Mouse (Mus musculus): ENCODE data around the gene Msl3l2. TPM values are rescaled to one million over a fixed set of nuclear protein-coding genes. Genes with fewer than 3 reads are reported as not detected.

Gene Msl3l2
- 7.2 and 9.4 TPM in 2 replicates for total RNA-seq (2021)
- long read RNA-seq, experiment 1, transcript Msl3l2-201 (2 exons, 2,140 nt), result major isoform, 16 of 28 reads
- long read RNA-seq, experiment 1, partial matches to known transcripts, result 0 of 28 reads
- long read RNA-seq, experiment 1, other reads (novel, unspliced or antisense), result 12 of 28 reads
- long read RNA-seq, experiment 2, transcript Msl3l2-201 (2 exons, 2,140 nt), result major isoform, 5 of 18 reads
- long read RNA-seq, experiment 2, partial matches to known transcripts, result 0 of 18 reads
- long read RNA-seq, experiment 2, other reads (novel, unspliced or antisense), result 13 of 18 reads

DNA sequence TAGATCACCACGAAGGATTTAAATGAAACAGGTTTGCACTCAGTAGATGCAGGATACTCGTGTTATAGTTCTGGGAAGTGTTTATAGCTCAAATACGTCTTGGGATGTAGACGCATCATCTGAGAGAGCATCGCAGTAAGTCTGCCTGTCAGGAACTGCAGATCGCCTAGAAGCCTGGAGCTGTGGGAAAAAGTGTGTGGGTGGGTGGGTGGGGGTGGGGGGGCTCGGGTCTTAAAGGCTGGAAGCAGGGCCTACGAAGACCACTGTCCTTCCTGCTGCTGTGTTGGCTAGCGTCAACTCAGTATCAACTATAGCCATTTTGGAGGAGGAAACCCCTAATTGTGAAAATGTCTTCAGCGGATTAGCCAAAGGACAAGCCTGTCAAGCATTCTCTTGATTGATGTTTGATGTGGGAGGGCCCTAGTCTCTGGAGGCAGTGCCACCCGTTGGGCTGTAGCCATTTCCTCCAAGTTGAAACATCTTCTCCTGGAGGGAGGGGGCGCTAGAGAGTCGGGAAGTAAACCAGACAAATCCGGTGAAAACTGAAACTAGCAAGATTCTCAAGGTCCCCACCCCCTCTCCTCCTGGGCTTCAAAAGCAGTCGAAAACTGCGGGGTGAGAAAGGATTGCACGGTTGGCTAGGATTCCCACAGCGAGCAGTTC lies at the start of gene Msl3l2:
Gene Msl3l2, plus strand, starts transcription at position 585 of the 663 bp plus-strand sequence.
- DNase-seq, result peak; percentile 97

DNA sequence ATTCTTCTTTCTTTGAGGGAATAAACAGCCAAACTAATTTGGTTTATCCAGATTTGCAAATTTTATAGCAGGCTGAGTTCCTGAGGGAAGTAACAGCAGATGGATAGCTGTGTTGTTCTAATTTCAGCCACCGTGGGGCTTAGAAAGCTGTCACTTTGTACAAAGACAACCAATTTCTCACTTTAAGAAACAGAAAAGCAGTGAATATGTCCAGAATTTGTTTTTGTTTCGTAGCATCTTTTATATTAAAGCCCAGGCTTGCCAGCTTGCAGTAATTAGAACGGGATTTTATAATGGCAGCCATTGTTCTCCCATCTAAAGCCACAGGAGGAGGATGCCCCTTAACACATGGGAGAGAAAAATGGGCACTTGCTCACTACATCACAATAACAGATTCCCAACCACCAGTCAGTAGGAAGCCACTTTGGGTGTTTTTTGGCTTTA lies 47.7 kb upstream of the Msl3l2 start:
- no peak for DNase-seq

DNA sequence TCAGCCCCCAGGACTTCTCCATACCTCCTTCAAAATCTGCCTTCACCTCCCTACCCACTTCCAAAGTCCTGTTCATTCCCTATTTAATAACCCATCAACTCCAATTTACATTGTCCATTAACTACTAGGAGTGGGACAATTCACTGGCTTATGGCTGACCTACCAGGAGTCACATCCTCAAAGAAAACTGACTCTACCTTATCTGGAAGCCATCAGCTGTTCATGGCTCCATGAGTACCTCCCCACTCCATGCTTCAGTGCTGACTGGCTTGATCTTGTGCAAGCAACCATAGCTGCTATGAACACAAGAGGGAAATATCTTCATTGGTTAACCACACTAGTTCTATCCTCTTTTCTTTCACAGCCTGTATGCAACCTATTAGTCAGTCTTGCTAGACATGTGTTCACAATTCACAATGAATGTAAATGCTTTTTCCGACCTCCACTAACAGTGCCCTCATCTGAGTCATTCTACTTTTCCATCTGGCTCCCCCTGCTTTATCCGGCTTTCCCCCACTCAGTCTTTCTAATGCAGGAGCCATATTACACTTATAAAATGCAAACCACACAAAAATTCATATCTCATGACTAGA lies 45.4 kb upstream of the Msl3l2 start:
- DNase-seq, result no peak

DNA sequence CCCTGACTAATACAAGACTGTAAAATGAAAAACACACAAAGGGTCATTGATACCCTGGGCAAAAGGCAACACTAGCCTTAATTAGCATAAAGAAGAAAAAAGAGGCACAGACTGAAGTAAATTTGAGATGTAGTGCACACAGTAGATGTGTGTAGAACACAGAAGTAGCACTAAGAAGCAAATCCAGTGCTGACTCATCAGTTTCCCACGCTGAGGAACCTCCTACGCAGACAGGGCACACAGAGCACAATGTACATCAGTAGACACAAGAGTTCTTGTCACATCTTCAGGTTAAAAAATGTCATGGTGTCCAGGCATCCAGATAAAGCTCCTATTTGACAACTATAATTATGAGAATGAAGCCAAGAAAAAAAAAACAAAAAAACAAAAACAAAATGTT lies 44.0 kb upstream of the Msl3l2 start:
- no peak for DNase-seq

DNA sequence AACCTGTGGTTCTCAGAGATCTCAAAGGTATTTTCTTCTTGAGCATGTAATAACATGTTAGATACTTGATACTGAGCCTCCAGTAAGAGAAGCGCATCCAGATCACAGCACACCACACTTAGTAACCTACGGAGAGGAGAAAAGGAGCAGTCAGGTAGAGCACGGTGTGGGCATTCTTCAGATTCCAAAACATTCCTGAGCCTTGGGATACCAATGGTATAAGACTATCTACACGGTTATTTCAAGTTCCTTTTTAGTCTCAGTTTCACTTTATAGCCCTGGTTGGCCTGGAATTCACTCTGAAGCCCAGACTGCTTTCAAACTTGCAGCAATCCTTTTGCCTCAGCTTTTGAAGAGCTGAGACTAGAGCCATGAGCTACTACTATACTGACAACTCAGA lies 17.0 kb upstream of the Msl3l2 start:
- DNase-seq, result no peak

DNA sequence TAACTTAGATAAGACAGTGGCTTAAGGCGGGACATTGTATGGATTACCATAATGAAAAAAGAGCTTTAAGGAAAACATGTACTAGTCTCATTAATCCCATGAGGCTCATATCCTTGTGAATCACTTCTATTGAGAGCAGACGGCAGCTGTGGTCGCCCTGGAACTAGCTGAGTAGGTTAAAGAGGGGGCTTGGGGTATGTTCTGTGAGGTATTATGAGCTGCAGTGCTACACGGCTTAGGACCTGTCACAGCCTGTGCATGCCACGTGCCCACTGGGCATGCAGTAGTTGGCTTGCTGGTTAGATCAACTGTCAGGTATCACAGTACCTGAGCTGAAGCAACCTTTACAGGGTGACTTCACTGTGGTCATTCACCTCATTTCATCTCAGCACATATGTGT lies 12.1 kb upstream of the Msl3l2 start:
- no peak for DNase-seq

DNA sequence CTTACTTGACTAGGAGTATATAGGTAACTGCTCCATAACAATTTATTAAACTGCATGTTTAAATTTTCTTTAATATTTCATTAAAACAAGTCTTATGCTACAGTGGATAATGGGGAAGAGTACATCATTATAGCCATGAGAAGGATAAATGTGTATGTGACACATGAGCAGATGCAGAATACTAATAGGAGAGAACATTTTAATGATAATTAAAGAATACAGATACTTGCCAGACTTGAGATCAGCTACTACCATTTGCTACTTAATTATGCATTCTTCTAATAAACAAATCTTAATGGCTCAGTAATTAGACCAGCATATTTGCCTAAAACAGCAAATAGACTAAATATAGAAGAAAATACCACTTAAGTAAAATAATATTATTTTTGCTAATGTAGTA lies 10.0 kb upstream of the Msl3l2 start:
- DNase-seq, result no peak

DNA sequence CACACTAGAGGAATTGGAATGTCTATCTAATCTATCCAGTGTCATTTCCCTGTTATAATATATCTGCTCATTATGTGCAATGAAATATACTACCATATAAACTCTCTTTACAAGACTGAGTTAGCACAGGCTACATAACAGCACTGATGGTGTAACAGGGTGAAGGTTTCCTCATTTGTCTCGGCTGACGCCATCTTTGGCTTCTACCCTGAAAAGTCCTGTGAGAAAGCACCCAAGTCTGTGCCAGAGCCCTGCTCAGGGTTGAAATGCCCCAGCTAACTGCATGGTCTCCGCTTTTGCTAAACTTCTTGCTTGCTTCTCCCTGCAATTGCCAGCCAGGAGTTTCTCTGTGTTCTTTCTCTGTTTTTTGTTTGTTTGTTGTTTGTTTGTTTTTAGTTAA lies 7.6 kb upstream of the Msl3l2 start:
- DNase-seq, result peak; percentile 14

DNA sequence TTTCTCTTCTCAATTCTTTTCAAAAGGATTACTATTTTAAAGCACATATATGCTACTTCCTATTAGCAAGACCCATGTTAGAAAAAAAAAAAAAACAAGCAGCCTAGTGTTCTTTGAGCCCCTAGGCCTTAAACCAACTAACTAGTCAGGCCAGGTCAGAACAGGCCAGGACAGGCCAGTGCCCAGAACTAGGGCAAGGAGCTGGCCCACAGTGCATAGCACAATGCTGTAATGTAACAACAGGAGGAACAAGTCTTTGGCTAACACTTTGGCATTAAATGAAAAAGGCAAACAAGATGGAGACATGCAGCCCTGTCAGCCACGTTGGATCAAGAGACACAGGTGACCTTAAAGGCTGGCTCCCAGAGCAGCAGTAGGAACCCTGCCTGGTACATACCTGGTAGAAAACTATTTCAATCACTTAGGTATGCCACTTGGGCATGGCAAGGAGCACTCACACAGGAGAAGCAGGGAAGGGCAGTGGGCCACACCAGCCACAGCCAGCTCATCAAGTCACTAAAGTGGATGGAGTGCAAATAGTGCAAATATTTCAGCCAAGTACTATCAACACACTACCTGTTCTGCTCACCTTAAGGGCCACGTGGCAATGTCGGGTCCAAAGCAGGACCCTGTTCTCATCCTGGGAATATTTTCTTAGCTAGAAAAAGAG lies 6.9 kb upstream of the Msl3l2 start:
- no peak for DNase-seq

DNA sequence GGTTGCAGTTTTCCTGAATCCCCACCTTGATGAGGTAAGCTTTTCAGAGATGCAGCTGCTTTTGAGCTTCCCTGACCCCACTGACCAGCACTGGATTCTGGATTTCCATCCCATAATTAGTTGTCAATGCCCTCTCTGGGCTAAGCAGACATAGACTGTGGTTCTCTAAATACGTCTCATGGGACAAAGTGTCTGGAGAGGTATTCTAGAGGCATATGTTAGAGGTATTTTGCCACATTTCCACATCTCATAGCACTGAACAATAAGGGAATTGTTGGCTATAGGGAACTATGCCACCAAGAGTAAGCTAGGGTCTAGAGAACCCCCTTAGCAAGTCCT lies 248 bp downstream of the Msl3l2 start:
- no peak for DNase-seq

DNA sequence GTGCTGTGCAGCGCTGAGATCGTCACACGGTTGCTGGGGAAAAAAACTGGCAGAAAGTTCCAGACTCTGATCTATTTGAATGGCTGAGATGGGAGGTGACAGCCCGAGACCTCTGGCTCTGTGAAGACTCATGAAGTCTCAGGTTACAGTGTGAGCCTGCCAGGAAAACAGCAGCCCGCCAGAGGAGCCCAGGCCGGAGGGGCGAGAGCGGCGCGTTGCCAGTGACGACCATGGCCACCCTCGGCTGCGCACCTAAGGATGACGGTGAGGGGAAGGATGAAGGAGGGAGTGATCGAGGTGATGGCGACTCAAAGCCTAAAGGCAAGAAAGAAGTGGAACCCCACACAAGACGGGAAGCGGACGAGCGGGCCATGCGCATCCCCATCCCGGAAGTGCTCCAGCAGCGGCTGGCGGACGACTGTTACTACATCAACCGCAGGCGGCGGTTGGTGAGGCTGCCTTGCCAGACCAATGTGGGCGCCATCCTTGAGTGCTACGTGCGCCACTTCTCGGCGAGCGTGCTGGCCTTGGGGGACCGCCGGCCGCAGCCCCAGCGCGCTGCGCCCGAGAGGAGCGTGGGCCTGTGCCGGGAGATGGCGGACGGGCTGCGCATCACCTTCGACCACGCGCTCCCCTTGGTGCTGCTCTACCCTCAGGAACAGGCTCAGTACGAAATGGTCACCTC lies 8.4 kb downstream of the Msl3l2 start:
- DNase-seq, result peak; percentile 83

DNA sequence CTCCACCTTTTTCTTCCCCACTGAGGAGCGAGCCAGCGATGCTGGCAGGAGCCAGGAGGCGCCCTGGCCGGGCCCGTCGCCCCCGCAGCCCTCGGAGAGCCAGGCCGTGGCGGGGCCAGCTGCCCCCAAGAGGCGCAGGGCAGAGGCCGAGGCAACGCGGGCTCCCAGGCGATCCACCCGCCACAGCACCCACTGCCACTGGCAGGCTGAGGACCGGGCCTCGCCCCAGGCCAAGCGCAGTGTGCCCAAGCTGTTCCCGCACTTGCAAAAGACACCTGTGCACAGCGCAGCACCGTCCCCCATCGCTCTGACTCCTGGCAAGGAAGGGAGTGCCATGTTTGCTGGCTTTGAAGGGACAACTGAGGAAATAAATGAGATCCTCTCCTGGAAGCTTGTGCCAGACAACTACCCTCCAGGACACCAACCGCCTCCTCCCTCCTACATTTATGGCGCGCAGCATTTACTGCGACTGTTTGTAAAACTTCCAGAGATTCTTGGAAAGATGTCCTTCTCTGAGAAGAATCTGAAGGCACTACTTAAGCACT lies 9.0 kb downstream of the Msl3l2 start:
- DNase-seq, result peak; percentile 63

DNA sequence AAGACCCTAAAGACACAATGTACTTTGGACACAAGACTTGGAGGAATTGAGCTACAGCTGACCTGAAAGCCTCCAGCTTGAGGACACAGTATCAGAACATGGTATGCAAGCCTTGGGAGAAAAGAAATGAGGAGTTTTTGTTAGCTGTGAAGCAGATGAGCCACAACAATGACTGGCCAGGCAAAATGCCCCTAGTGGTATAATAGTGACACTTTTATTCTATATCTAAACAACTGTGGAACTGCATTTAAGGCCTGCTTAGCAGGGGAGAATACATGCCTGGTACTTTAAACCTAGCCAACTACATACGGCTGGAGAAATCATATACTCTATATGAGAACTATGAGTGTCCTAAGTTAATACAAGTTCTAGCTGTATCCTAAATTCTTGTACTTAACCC lies 20.3 kb downstream of the Msl3l2 start:
- DNase-seq, result no peak

DNA sequence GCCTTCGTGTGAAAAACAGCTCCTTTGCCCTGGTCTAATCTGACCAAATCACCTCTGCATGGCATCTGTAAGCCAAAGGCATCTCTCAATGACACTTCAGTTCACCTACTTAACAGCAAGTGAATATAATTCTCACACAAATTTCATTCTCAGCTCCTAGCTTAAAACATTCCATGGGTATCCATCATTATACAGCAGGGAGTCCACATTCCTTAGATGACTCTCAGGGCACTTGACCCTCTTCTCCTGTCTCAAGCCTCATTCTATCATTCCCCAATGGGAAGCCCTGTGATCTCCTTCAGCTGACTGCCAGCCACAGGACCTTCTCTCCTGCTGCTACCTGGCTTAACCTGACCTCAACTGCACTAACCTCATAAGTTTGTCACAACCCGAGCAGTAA lies 22.9 kb downstream of the Msl3l2 start:
- DNase-seq, result no peak

DNA sequence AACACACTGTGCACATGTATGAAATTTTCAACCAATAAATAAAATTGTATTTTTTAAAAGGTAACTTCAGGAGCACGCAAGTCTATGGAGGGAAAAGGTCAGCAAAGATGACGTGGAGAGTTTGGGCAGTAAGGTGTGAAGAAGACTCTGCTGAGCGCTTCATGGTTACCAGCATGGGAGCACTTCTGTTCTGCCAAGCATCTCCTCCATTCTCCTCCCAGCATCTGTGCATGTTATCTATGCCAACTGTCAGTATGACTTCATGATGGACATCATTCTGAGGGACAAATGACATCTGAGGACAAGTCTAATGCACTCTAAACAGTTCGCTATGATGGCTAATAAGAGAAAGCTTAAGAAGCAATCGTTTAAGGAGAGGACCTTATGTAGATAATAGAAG lies 30.5 kb downstream of the Msl3l2 start:
- DNase-seq, result no peak

DNA sequence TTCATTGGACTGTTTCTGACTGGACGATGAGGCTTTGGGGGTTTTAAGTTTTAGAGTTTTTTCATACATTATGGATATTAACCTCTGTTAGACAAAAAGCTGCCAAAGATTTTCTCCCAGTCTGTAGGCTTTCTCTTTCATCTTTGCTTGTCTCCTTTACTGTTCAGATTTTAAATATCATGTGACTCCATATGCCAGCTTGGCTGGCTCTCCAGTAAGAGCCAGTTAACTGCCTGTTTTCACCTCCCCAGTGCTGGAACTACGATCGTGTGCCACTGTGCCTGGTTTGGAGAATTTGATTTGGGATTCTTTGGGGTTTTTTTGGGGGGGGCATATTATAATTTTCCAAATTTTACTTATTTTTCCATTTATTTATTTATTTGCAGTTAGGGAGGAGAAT lies 42.2 kb downstream of the Msl3l2 start:
- DNase-seq, result no peak

DNA sequence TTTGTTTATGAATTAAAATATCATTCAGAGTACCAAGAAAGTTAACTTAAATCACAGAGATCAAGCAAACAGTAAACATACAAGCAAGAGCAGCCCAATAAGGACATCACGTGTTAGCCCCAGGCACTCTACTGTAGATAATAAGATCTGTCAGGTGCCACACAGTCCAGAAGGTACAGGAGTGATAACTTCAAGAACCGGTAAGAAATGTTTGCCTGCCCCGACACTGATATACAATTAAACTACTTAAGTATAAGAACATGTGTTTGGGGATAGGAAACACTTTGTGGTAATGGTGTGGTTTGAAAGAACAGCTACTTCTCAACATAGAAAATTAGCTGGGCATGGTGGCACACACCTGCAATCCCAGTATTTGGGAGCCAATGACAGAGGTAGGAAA lies 50.2 kb downstream of the Msl3l2 start:
- no peak for DNase-seq

DNA sequence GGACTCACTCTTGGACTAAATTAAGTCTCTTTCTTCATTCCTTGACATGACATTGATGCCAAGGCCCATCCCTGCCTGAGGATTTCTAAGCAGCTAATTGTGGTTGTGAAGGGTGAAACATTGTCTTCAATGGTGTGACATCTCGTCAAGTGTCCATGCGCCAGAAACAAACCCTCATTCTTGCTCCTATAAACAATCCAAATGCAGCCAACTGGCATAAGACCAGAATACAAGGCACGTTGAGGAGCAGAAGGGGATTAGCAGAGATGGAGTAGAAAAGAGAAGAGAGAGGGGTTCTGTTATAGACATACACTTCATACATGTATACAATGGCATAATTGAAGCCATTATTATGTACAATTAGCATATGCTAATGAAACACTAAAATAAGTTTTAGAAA lies 51.5 kb downstream of the Msl3l2 start:
- no peak for DNase-seq

DNA sequence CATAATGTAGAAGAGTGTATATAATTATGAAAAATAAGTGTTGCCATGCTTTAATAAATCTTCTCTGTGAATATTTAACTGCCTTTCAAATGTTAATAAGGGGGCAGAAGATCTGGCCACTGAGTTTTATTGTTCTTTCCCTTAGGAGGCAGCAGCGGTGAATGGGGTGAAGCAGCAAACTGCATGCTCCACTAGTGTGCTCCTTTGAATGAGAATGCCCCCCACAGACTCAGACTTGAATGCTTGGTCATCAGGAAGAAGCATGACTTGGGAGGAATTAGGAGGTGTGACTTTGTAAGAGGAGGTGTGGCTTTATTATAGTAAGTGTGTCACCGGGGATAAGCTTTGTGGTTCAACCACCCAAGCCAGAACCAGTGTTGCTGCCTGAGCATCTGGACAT lies 52.0 kb downstream of the Msl3l2 start:
- no peak for DNase-seq

DNA sequence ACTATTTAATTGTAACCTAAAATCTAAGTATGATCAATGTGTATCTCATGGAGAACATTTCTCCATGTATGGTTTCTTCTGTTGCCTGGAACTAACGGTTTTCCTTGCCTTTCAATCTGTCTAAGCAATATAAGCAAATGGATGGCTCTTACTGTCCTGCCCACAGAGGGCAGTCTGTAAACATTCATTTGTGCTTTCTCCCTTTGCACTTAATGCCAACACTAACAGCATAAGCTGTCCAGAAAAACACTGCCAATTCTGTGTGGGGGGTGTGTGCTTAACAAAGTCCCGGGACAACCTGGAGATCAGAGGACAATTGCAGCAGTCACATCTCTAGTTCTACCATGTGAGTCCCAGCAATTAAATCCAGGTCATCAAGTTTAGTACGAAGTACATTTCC lies 57.7 kb downstream of the Msl3l2 start:
- no peak for DNase-seq

DNA sequence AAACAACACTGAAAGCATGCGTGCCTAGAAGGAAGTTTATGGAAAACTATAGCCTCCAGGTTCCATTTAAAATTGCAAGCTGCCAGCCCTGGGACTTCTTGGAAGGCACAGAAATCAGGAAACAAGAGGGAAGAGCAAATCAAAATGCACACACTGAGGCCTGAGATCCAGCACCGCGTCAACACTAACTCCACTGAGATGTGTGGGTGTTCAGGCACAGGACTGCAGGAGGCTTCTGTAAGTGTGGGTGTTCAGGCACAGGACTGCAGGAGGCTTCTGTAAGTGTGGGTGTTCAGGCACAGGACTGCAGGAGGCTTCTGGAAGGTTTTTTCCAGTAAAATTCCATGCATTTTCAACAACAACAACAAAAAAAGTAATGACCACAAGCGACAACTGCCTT lies 59.0 kb downstream of the Msl3l2 start:
- no peak for DNase-seq

Data from adrenal gland, postnatal 14 days (tissue).